Mouse (Mus musculus): ENCODE results near the gene Zdhhc13. TPM values are rescaled to one million over a fixed set of nuclear protein-coding genes. Genes with fewer than 3 reads are reported as not detected.

Zdhhc13 gene
- polyA plus RNA-seq, 1 experiment from 2014 or later: 32.1 TPM

GRCm38 (mm10) chr7:48760789-48761188 lies 28.0 kb upstream of the Zdhhc13 start:
- H3K4me2 ChIP-seq: no peak overlapping the region
- no peak overlapping the region for H3K9ac ChIP-seq (ENCODE audit: low read depth, low read length)
- H3K4me1 ChIP-seq (replicated peaks; ENCODE audit: control insufficient read depth, insufficient read depth, low read length): no peaks in the 10 kb centered on the region
- 82% methylated on average over 1 of the region's 1 CpGs for WGBS
- H3K9me3 ChIP-seq (ENCODE audit: control insufficient read depth, low read length): no peaks in the 10 kb centered on the region
- no peak for ATAC-seq (replicated peaks; ENCODE audit: low FRiP score)
- no peak overlapping the region for H3K27ac ChIP-seq (ENCODE audit: low read depth, low read length)
- no peak overlapping the region for H3K4me3 ChIP-seq (ENCODE audit: low read depth, low read length)
- no peaks in the 10 kb centered on the region for H3K27me3 ChIP-seq (replicated peaks; ENCODE audit: control insufficient read depth, insufficient read depth, low read length)
- no peaks in the 10 kb centered on the region for H3K36me3 ChIP-seq (ENCODE audit: control insufficient read depth, insufficient read depth, low read length)
- no peak for DNase-seq (ENCODE audit: low spot score)

DNA sequence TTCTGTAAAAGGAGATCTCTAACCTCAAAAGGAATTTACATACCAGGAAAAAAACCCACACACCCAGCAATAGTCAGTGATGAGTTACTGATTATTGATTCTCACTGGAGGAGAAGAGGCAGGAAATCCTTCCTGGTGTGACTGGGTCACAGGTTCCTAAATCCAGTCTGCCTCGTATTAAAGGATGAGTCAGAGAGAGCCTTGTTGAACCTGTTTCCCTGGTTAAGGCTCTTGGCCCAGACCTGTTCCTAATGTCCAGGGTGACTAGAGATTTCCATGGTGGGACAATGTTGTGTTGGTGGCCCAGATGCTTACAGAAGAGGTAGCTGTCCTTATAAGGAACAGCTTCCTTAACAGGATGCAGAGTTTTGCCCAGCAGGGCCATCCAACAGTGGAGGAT lies 26.5 kb upstream of the Zdhhc13 start:
- WGBS: 64% methylated on average over 1 of the region's 1 CpGs
- no peak for DNase-seq (ENCODE audit: low spot score)
- no peak overlapping the region for H3K4me3 ChIP-seq (ENCODE audit: low read depth, low read length)

GRCm38 (mm10) chr7:48762721-48763120 lies 26.1 kb upstream of the Zdhhc13 start:
- no peak overlapping the region for H3K4me3 ChIP-seq (ENCODE audit: low read depth, low read length)
- ATAC-seq (replicated peaks; ENCODE audit: low FRiP score) (no peak), DNase-seq (ENCODE audit: low spot score) (no peak)
- H3K9ac ChIP-seq (ENCODE audit: low read depth, low read length): no peak overlapping the region
- no peaks in the 10 kb centered on the region for H3K9me3 ChIP-seq (ENCODE audit: control insufficient read depth, low read length)
- H3K27me3 ChIP-seq (replicated peaks; ENCODE audit: control insufficient read depth, insufficient read depth, low read length): no peaks in the 10 kb centered on the region
- H3K36me3 ChIP-seq (ENCODE audit: control insufficient read depth, insufficient read depth, low read length): no peaks in the 10 kb centered on the region
- 68% methylated on average over 3 of the region's 3 CpGs for WGBS
- H3K4me1 ChIP-seq (replicated peaks; ENCODE audit: control insufficient read depth, insufficient read depth, low read length): no peaks in the 10 kb centered on the region
- H3K27ac ChIP-seq (ENCODE audit: low read depth, low read length): no peak overlapping the region
- H3K4me2 ChIP-seq: no peak overlapping the region

More for the DNA sequence above, 26.5 kb upstream of the Zdhhc13 start:
- H3K27ac ChIP-seq (ENCODE audit: low read depth, low read length): no peak overlapping the region
- H3K4me1 ChIP-seq (replicated peaks; ENCODE audit: control insufficient read depth, insufficient read depth, low read length): no peaks in the 10 kb centered on the region
- H3K36me3 ChIP-seq (ENCODE audit: control insufficient read depth, insufficient read depth, low read length): no peaks in the 10 kb centered on the region
- H3K9ac ChIP-seq (ENCODE audit: low read depth, low read length): no peak overlapping the region
- no peak overlapping the region for H3K4me2 ChIP-seq
- no peaks in the 10 kb centered on the region for H3K27me3 ChIP-seq (replicated peaks; ENCODE audit: control insufficient read depth, insufficient read depth, low read length)
- ATAC-seq (replicated peaks; ENCODE audit: low FRiP score): no peak
- H3K9me3 ChIP-seq (ENCODE audit: control insufficient read depth, low read length): no peaks in the 10 kb centered on the region

GRCm38 (mm10) chr7:48765959-48766358 lies 22.8 kb upstream of the Zdhhc13 start:
- DNase-seq (ENCODE audit: low spot score) (no peak), ATAC-seq (replicated peaks; ENCODE audit: low FRiP score) (no peak)
- no peak overlapping the region for H3K4me2 ChIP-seq
- no peaks in the 10 kb centered on the region for H3K27me3 ChIP-seq (replicated peaks; ENCODE audit: control insufficient read depth, insufficient read depth, low read length)
- no peak overlapping the region for H3K27ac ChIP-seq (ENCODE audit: low read depth, low read length)
- 79% methylated on average over 4 of the region's 4 CpGs for WGBS
- H3K4me1 ChIP-seq (replicated peaks; ENCODE audit: control insufficient read depth, insufficient read depth, low read length): no peaks in the 10 kb centered on the region
- no peak overlapping the region for H3K4me3 ChIP-seq (ENCODE audit: low read depth, low read length)
- H3K36me3 ChIP-seq (ENCODE audit: control insufficient read depth, insufficient read depth, low read length): no peaks in the 10 kb centered on the region
- H3K9ac ChIP-seq (ENCODE audit: low read depth, low read length): no peak overlapping the region
- no peaks in the 10 kb centered on the region for H3K9me3 ChIP-seq (ENCODE audit: control insufficient read depth, low read length)

DNA sequence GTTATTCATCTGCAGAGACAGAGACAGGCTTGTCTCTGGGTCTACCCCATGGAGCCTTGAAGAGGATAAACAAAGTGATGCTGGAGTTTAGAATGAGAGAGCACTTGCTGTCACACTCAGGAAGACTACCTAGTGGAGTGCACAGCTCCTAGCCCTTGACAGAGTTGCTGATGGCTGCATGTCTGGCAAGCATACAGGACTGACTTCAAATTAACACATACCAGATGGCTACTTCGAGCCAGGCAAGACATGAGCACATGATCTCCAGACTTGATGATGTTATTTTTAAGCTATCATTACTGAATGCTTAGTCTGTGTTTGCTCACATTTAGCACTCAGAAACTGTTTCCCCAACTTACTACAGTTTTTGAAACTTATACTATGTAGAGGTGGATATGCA lies 19.1 kb upstream of the Zdhhc13 start:
- Histone ChIP-seq H3K27ac (ENCODE audit: low read depth, low read length) (no peak overlapping the region), H3K4me3 (ENCODE audit: low read depth, low read length) (no peak overlapping the region)
- WGBS: 60% methylated on average over 1 of the region's 1 CpGs

GRCm38 (mm10) chr7:48772060-48772734 lies 16.6 kb upstream of the Zdhhc13 start:
- Histone ChIP-seq H3K9me3 (ENCODE audit: control insufficient read depth, low read length) (no peaks in the 10 kb centered on the region), H3K27me3 (replicated peaks; ENCODE audit: control insufficient read depth, insufficient read depth, low read length) (no peaks in the 10 kb centered on the region), H3K4me2 (no peak overlapping the region), H3K4me1 (replicated peaks; ENCODE audit: control insufficient read depth, insufficient read depth, low read length) (no peaks in the 10 kb centered on the region), H3K4me3 (ENCODE audit: low read depth, low read length) (no peak overlapping the region), H3K36me3 (ENCODE audit: control insufficient read depth, insufficient read depth, low read length) (no peaks in the 10 kb centered on the region), H3K27ac (ENCODE audit: low read depth, low read length) (no peak overlapping the region), H3K9ac (ENCODE audit: low read depth, low read length) (no peak overlapping the region)
- no peak for DNase-seq (ENCODE audit: low spot score)
- no peak for ATAC-seq (replicated peaks; ENCODE audit: low FRiP score)
- WGBS: 91% methylated on average over 2 of the region's 2 CpGs

More for the DNA sequence above, 19.1 kb upstream of the Zdhhc13 start:
- H3K27me3 ChIP-seq (replicated peaks; ENCODE audit: control insufficient read depth, insufficient read depth, low read length): no peaks in the 10 kb centered on the region
- DNase-seq (ENCODE audit: low spot score) (no peak), ATAC-seq (replicated peaks; ENCODE audit: low FRiP score) (no peak)
- no peak overlapping the region for H3K9ac ChIP-seq (ENCODE audit: low read depth, low read length)
- no peaks in the 10 kb centered on the region for H3K36me3 ChIP-seq (ENCODE audit: control insufficient read depth, insufficient read depth, low read length)
- no peak overlapping the region for H3K4me2 ChIP-seq
- H3K4me1 ChIP-seq (replicated peaks; ENCODE audit: control insufficient read depth, insufficient read depth, low read length): no peaks in the 10 kb centered on the region
- no peaks in the 10 kb centered on the region for H3K9me3 ChIP-seq (ENCODE audit: control insufficient read depth, low read length)

- Histone ChIP-seq H3K4me3 (ENCODE audit: low read depth, low read length) (no peak overlapping the region), H3K4me2 (no peak overlapping the region), H3K4me1 (replicated peaks; ENCODE audit: control insufficient read depth, insufficient read depth, low read length) (no peaks in the 10 kb centered on the region), H3K9me3 (ENCODE audit: control insufficient read depth, low read length) (no peaks in the 10 kb centered on the region), H3K36me3 (ENCODE audit: control insufficient read depth, insufficient read depth, low read length) (no peaks in the 10 kb centered on the region), H3K9ac (ENCODE audit: low read depth, low read length) (no peak overlapping the region), H3K27ac (ENCODE audit: low read depth, low read length) (no peak overlapping the region), H3K27me3 (replicated peaks; ENCODE audit: control insufficient read depth, insufficient read depth, low read length) (no peaks in the 10 kb centered on the region)
- ATAC-seq (replicated peaks; ENCODE audit: low FRiP score) (no peak), DNase-seq (ENCODE audit: low spot score) (no peak)
- WGBS: 84% methylated on average over 5 of the region's 5 CpGs
These were observed 15.5 kb upstream of the Zdhhc13 start for GRCm38 (mm10) chr7:48773333-48773732.

DNA sequence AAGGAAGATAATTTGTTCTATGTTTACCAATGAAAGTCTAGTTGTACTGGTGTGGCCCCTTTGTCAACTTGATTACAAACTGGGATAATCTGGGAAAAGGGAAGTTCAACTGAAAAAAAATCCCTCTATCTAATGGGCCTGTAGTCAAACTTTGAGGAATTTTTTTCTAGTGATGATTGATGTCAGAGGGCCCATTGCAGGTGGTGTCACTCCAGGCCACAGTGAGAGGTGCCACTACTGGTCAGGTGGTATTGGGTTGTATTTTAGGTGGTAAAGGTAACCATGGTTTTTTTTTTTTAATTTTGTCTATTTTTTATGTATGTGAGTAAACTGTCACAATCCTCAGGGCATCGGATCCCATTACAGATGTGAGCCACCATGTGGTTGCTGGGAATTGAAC lies 14.2 kb upstream of the Zdhhc13 start:
- WGBS: 95% methylated on average over 1 of the region's 1 CpGs
- H3K36me3 ChIP-seq (ENCODE audit: control insufficient read depth, insufficient read depth, low read length): no peaks in the 10 kb centered on the region

DNA sequence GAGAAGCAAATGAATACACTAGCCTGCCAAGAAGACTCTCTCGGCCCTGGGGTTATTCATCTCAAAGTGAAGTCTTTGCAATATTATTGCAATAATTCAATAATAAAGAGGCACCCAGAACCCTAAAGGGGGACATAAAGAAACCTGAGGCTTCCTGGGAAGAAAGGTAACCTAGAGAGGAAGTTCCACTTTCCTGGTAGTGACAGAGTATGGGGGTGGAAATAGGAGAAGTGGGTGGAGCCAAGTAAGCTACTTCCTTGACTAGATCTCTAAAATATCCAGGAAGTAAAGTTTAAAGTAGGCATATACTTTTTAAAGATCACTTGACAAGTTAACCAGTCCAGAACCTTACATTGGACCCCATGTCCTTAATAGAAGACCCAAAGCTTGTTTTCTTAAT lies 13.4 kb upstream of the Zdhhc13 start:
- Histone ChIP-seq H3K27ac (ENCODE audit: low read depth, low read length) (no peak overlapping the region), H3K36me3 (ENCODE audit: control insufficient read depth, insufficient read depth, low read length) (no peaks in the 10 kb centered on the region), H3K4me2 (no peak overlapping the region), H3K4me1 (replicated peaks; ENCODE audit: control insufficient read depth, insufficient read depth, low read length) (no peaks in the 10 kb centered on the region), H3K4me3 (ENCODE audit: low read depth, low read length) (no peak overlapping the region), H3K27me3 (replicated peaks; ENCODE audit: control insufficient read depth, insufficient read depth, low read length) (no peaks in the 10 kb centered on the region), H3K9me3 (ENCODE audit: control insufficient read depth, low read length) (no peaks in the 10 kb centered on the region), H3K9ac (ENCODE audit: low read depth, low read length) (no peak overlapping the region)
- no peak for DNase-seq (ENCODE audit: low spot score)
- WGBS: 88% methylated on average over 1 of the region's 1 CpGs
- no peak for ATAC-seq (replicated peaks; ENCODE audit: low FRiP score)

More for the DNA sequence above, 14.2 kb upstream of the Zdhhc13 start:
- no peak for DNase-seq (ENCODE audit: low spot score)
- Histone ChIP-seq H3K27me3 (replicated peaks; ENCODE audit: control insufficient read depth, insufficient read depth, low read length) (no peaks in the 10 kb centered on the region), H3K9ac (ENCODE audit: low read depth, low read length) (no peak overlapping the region), H3K4me2 (no peak overlapping the region), H3K4me1 (replicated peaks; ENCODE audit: control insufficient read depth, insufficient read depth, low read length) (no peaks in the 10 kb centered on the region), H3K4me3 (ENCODE audit: low read depth, low read length) (no peak overlapping the region), H3K9me3 (ENCODE audit: control insufficient read depth, low read length) (no peaks in the 10 kb centered on the region), H3K27ac (ENCODE audit: low read depth, low read length) (no peak overlapping the region)
- ATAC-seq (replicated peaks; ENCODE audit: low FRiP score): no peak

All from liver, embryonic 11.5 days (tissue).